Mouse (Mus musculus): ENCODE results near the gene Gm525. TPM values are rescaled to one million over a fixed set of nuclear protein-coding genes. Genes with fewer than 3 reads are reported as not detected.
A peak's percentile ranks its signal among the peaks of the same experiment; 100 is the strongest.

Gm525 gene
- total and polyA plus RNA-seq, 3 experiments: 0.34 TPM; not detected in 2

GRCm38 (mm10) chr11:89024181-89024881 is 49.3 kb upstream of the Gm525 start (continued):
- TF ChIP-seq E2F4 (IDR thresholded peaks at IDR 0.05; ENCODE audit: insufficient replicate concordance, low read depth, low read length) (no peak), TCF12 (IDR thresholded peaks at IDR 0.05; ENCODE audit: low read depth, low read length) (no peak; the same call in 1 of the 2 replicates), ZKSCAN1 (IDR thresholded peaks at IDR 0.05; ENCODE audit: borderline replicate concordance, low read depth, low read length) (no peak), ELF1 (IDR thresholded peaks at IDR 0.05; ENCODE audit: low read depth, low read length) (peak; percentile 88), MAX (IDR thresholded peaks at IDR 0.05; ENCODE audit: low read length) (0 out of 2 replicates have a peak, but pooled peaks have one; percentile 11), IRF4 (IDR thresholded peaks at IDR 0.05; ENCODE audit: low read depth, low read length) (peak; percentile 71; the same call in 1 of the 2 replicates), MYC (IDR thresholded peaks at IDR 0.05; ENCODE audit: low read depth, low read length) (no peak), PAX5 (IDR thresholded peaks at IDR 0.05; ENCODE audit: low read length) (no peak), CHD1 (IDR thresholded peaks at IDR 0.05; ENCODE audit: low read depth, low read length) (no peak)

DNA sequence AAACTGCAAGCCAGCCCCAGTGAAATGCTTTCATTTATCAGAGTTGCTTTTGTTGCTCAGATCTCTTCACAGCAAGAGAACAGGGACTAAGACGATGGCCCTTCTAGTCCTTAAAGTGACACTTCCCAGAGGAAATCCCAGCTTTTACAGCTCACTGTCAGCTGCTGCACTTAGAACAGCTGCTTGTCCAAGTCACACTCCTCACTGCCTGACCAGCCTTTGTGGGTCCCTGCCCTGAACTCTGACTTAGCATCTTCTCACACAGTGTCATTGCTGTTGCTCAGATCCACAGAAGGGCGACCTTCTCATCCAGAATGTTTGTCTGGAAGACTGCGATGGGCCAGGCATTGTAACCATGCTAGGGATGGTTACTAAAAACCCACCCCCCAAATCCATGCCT is 48.0 kb upstream of the Gm525 start:
- Histone ChIP-seq H3K36me3 (replicated peaks in 1 of 2; ENCODE audit: control insufficient read depth in 1 of 2, insufficient read depth in 1 of 2, low read length in 1 of 2) (peaks cover 1 to 17% of the 10 kb centered on the region in 2 experiments), H3K27me3 (replicated peaks) (no peaks in the 10 kb centered on the region), H3K9me3 (replicated peaks; ENCODE audit: low read length) (no peaks in the 10 kb centered on the region), H3K27ac (ENCODE audit: insufficient read depth, low read depth) (no peak overlapping the region), H3K4me2 (ENCODE audit: insufficient read depth, low read depth, poor library complexity, severe bottlenecking) (no peak overlapping the region), H3K79me2 (replicated peaks; ENCODE audit: control insufficient read depth, extremely low read depth, insufficient read depth, poor library complexity, severe bottlenecking) (no peaks in the 10 kb centered on the region), H3K9ac (ENCODE audit: insufficient read depth, low read depth) (no peak overlapping the region), H3K4me1 (ENCODE audit: control insufficient read depth in 1 of 2, insufficient read depth in 2 of 2) (peaks cover 22 to 59% of the 10 kb centered on the region in 2 experiments), H3K4me3 (replicated peaks in 1 of 3; ENCODE audit: low read depth in 2 of 3, low read length in 2 of 3, poor library complexity in 1 of 3) (no peak overlapping the region)
- no peak for DNase-seq (ENCODE audit: extremely low read depth)
- in situ Hi-C loops (cut with MboI; ENCODE audit: low pct_ligation_motif_present, low pct_unique_long_range_greater_than_20kb, low sequenced_read_pairs): no loop called here
- dilution Hi-C loops (cut with MboI; ENCODE audit: extremely low pct_ligation_motif_present, extremely low pct_unique_long_range_greater_than_20kb, low sequenced_read_pairs): no loop called here
- no peak for TF ChIP-seq CHD2 (IDR thresholded peaks at IDR 0.05; ENCODE audit: low read length)
- no peak for TF ChIP-seq TCF12 (IDR thresholded peaks at IDR 0.05; ENCODE audit: low read depth, low read length)
- TF ChIP-seq CHD1 (IDR thresholded peaks at IDR 0.05; ENCODE audit: low read depth, low read length): no peak
- no peak for TF ChIP-seq MXI1 (IDR thresholded peaks at IDR 0.05; ENCODE audit: low read depth, low read length)
- no peak for TF ChIP-seq IRF4 (IDR thresholded peaks at IDR 0.05; ENCODE audit: low read depth, low read length)
- no peak for TF ChIP-seq CTCF (conservative IDR thresholded peaks at IDR 0.05 in 1 of 2, IDR thresholded peaks at IDR 0.05 in 1 of 2; ENCODE audit: low read depth in 2 of 2, low read length in 2 of 2)
- no peak for TF ChIP-seq POLR2A (IDR thresholded peaks at IDR 0.05; ENCODE audit: low read depth, low read length)

GRCm38 (mm10) chr11:89026117-89026516 is 47.5 kb upstream of the Gm525 start:
- H3K4me1 ChIP-seq (ENCODE audit: control insufficient read depth in 1 of 2, insufficient read depth in 2 of 2): peaks cover 27 to 62% of the 10 kb centered on the region in 2 experiments

More at GRCm38 (mm10) chr11:89026117-89026516, 47.5 kb upstream of the Gm525 start:
- Histone ChIP-seq H3K79me2 (replicated peaks; ENCODE audit: control insufficient read depth, extremely low read depth, insufficient read depth, poor library complexity, severe bottlenecking) (no peaks in the 10 kb centered on the region), H3K36me3 (replicated peaks in 1 of 2; ENCODE audit: control insufficient read depth in 1 of 2, insufficient read depth in 1 of 2, low read length in 1 of 2) (peaks cover 0 to 12% of the 10 kb centered on the region in 2 experiments), H3K27me3 (replicated peaks) (no peaks in the 10 kb centered on the region), H3K9me3 (replicated peaks; ENCODE audit: low read length) (no peaks in the 10 kb centered on the region), H3K27ac (ENCODE audit: insufficient read depth, low read depth) (no peak overlapping the region), H3K4me3 (replicated peaks in 1 of 3; ENCODE audit: low read depth in 2 of 3, low read length in 2 of 3, poor library complexity in 1 of 3) (no peak overlapping the region), H3K9ac (ENCODE audit: insufficient read depth, low read depth) (no peak overlapping the region), H3K4me2 (ENCODE audit: insufficient read depth, low read depth, poor library complexity, severe bottlenecking) (no peak overlapping the region)
- dilution Hi-C loops (cut with MboI; ENCODE audit: extremely low pct_ligation_motif_present, extremely low pct_unique_long_range_greater_than_20kb, low sequenced_read_pairs) (no loop called here), in situ Hi-C loops (cut with MboI; ENCODE audit: low pct_ligation_motif_present, low pct_unique_long_range_greater_than_20kb, low sequenced_read_pairs) (no loop called here)
- no peak for DNase-seq (ENCODE audit: extremely low read depth)
- no peak for TF ChIP-seq GABPA (IDR thresholded peaks at IDR 0.05; ENCODE audit: insufficient replicate concordance, low read depth, low read length)
- TF ChIP-seq MAZ (IDR thresholded peaks at IDR 0.05; ENCODE audit: low read depth, low read length): no peak
- TF ChIP-seq CHD2 (IDR thresholded peaks at IDR 0.05; ENCODE audit: low read length): no peak
- no peak for TF ChIP-seq JUN (IDR thresholded peaks at IDR 0.05; ENCODE audit: insufficient read depth, low read depth, low read length)
- TF ChIP-seq USF1 (IDR thresholded peaks at IDR 0.05; ENCODE audit: low read depth, low read length): no peak
- no peak for TF ChIP-seq ZC3H11A (IDR thresholded peaks at IDR 0.05; ENCODE audit: low read depth, low read length)
- no peak for TF ChIP-seq SIN3A (IDR thresholded peaks at IDR 0.05; ENCODE audit: low read length)
- no peak for TF ChIP-seq JUND (conservative IDR thresholded peaks at IDR 0.05; ENCODE audit: low read depth, low read length)

Measured in CH12.LX (cell line).